Mouse (Mus musculus) cerebellum, postnatal 25 days (tissue): ENCODE measurements at regions not wholly inside any gene's neighbourhood (a gene's known extent, or its start where the extent isn't known, plus 50 kb on each side); places are given as distances from the start of the nearest gene placed in this dataset.
"Not testable (repeated sequence)": the region's sequence is repeated elsewhere in the genome, so short reads cannot be mapped to it uniquely, and the experiment has no call there.

ENCODE experiments used
- DNase-seq, 2 experiments: peaks; one replicate each; pipeline ENCODE4 v3.0.0; 2021; ENCODE audit warnings: mixed read lengths in 2 of 2

- no peak for DNase-seq
These were observed 191.8 kb upstream of the Fmr1 start for GRCm38 (mm10) chrX:68486585-68486984.

GRCm38 (mm10) chrX:68492052-68492451, 186.3 kb upstream of the Fmr1 start:
- not testable (repeated sequence) for DNase-seq

GRCm38 (mm10) chrX:68494398-68495143, 183.8 kb upstream of the Fmr1 start:
- no peak for DNase-seq

- peak; percentile 76 to 85 for DNase-seq
These were observed 183.2 kb upstream of the Fmr1 start for GRCm38 (mm10) chrX:68495144-68495493.

- peak; percentile 38 to 56 for DNase-seq
These were observed 182.6 kb upstream of the Fmr1 start for GRCm38 (mm10) chrX:68495751-68496150.

GRCm38 (mm10) chrX:68497886-68498285, 180.5 kb upstream of the Fmr1 start:
- peak; percentile 34 to 74 for DNase-seq

- DNase-seq, result no peak
These were observed 175.4 kb upstream of the Fmr1 start for GRCm38 (mm10) chrX:68502938-68503337.

- DNase-seq, result no peak
These were observed 170.7 kb upstream of the Fmr1 start for GRCm38 (mm10) chrX:68507664-68508063.

- DNase-seq, result no peak
These were observed 166.1 kb upstream of the Fmr1 start for GRCm38 (mm10) chrX:68512213-68512766.

- DNase-seq, result no peak
These were observed 131.8 kb upstream of the Fmr1 start for GRCm38 (mm10) chrX:68546561-68546960.

- no peak for DNase-seq
These were observed 124.3 kb upstream of the Fmr1 start for GRCm38 (mm10) chrX:68554031-68554430.

GRCm38 (mm10) chrX:68557717-68558116, 120.6 kb upstream of the Fmr1 start:
- DNase-seq, result no peak

- peak; percentile 65 to 76 for DNase-seq
These were observed 93.1 kb upstream of the Fmr1 start for GRCm38 (mm10) chrX:68585246-68585645.

GRCm38 (mm10) chrX:68622141-68622540, 56.2 kb upstream of the Fmr1 start:
- no peak for DNase-seq
